Mouse (Mus musculus): Measurements from ENCODE around the gene Oas1f. TPM values are rescaled to one million over a fixed set of nuclear protein-coding genes. Genes with fewer than 3 reads are reported as not detected.
"Not testable (repeated sequence)": the region's sequence is repeated elsewhere in the genome, so short reads cannot be mapped to it uniquely, and the experiment has no call there.

Oas1f gene
- polyA plus RNA-seq (2016; fragmentation: Nextera tagmentation; extraction: Ambion mirVana) = not detected in 2 replicates

DNA sequence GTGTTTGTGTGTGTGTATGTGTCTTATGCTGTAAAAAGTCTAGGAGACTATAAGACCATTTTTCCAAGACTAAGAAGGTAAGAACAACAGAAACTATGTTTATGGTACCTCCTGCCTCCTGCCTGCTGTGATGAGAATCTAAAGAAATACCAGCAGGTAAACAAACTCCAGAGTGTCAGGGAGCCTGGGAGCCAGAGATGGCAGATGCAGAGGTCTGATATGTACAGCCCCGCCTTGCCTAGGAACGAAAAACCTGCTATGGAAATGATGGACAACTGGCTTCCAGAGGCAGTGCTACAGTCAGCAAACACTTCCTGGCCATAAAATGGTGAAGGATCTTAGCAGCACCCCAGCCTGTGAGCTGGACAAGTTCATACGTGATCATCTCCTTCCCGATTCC is at the start of gene Oas1f:
TSS of gene Oas1f (plus strand) at position 301 of the 400 bp plus-strand sequence.
- Histone ChIP-seq H3K36me3 (no peaks in the 10 kb centered on the region), H3K27me3 (ENCODE audit: low read depth, poor library complexity, severe bottlenecking) (no peaks in the 10 kb centered on the region), H3K4me3 (no peak within 1 kb of the TSS), H3K27ac (replicated peaks) (no peak within 1 kb of the TSS), H3K9me3 (replicated peaks) (no peaks in the 10 kb centered on the region), H3K4me1 (no peaks in the 10 kb centered on the region)
- WGBS = 85% methylated on average over 4 of the region's 4 CpGs
- no peak for DNase-seq (ENCODE audit: low spot score)

- H3K27ac ChIP-seq (replicated peaks); H3K4me3 ChIP-seq; H3K4me1 ChIP-seq; H3K36me3 ChIP-seq; DNase-seq (ENCODE audit: low spot score); H3K27me3 ChIP-seq (ENCODE audit: low read depth, poor library complexity, severe bottlenecking); H3K9me3 ChIP-seq (replicated peaks): not testable (repeated sequence)
- WGBS = 84% methylated on average over 5 of the region's 5 CpGs
These were observed 49.0 kb upstream of the Oas1f start for GRCm38 (mm10) chr5:120798147-120798546.

GRCm38 (mm10) chr5:120798943-120799342 is 48.2 kb upstream of the Oas1f start:
- H3K4me3 ChIP-seq; H3K36me3 ChIP-seq; H3K9me3 ChIP-seq (replicated peaks); DNase-seq (ENCODE audit: low spot score); H3K27ac ChIP-seq (replicated peaks); H3K4me1 ChIP-seq; H3K27me3 ChIP-seq (ENCODE audit: low read depth, poor library complexity, severe bottlenecking): not testable (repeated sequence)
- WGBS = 63% methylated on average over 2 of the region's 2 CpGs

DNA sequence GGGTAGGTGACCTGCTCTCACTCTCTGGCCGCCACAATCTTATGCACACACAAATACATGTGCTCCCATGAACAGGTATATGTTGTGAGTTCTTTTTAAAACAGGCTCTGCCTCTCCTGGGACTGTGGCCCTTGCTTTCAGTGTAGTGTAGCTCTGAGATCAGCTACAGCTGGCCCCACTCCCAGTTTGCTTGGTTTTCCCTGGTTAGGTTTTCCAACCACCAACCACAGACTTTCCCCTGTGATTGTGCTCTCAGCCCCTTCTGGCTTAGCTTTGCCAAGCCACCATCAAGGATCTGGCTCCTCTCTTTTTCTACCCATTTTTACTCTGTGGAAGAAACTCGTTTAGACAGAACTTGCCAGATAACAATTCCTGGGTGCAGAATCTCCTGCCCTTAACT is 43.6 kb upstream of the Oas1f start:
- H3K27ac ChIP-seq (replicated peaks) = no peak overlapping the region
- H3K27me3 ChIP-seq (ENCODE audit: low read depth, poor library complexity, severe bottlenecking) = no peaks in the 10 kb centered on the region
- no peak for DNase-seq (ENCODE audit: low spot score)
- no peaks in the 10 kb centered on the region for H3K36me3 ChIP-seq
- H3K9me3 ChIP-seq (replicated peaks) = no peaks in the 10 kb centered on the region
- H3K4me1 ChIP-seq = no peaks in the 10 kb centered on the region
- H3K4me3 ChIP-seq = no peak overlapping the region
- 76% methylated on average over 2 of the region's 2 CpGs for WGBS

DNA sequence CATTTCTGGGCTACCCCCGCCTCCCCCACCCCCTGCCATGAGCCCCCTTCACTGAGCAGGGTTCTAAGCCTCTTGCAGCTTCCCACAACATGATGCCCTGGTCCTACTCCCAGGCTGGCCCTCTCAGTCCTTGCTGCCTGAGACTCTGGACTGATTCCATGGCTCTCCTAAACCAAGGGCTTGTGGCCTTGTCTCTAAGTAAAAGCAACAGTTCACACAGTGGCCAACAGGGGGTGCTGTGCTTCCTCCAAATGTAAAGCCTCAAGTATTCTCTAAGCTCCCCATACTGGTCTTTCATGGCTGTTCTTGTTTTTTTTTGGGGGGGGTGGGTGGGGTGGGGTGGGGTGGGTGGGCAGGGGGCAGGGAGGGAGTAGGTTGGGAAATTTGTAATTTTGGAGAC is 40.7 kb upstream of the Oas1f start:
- Histone ChIP-seq H3K9me3 (replicated peaks) (no peaks in the 10 kb centered on the region), H3K36me3 (no peaks in the 10 kb centered on the region), H3K27ac (replicated peaks) (no peak overlapping the region), H3K4me1 (no peaks in the 10 kb centered on the region), H3K27me3 (ENCODE audit: low read depth, poor library complexity, severe bottlenecking) (no peaks in the 10 kb centered on the region), H3K4me3 (no peak overlapping the region)
- 67% methylated on average over 1 of the region's 1 CpGs for WGBS
- DNase-seq (ENCODE audit: low spot score) = peak; percentile 56

GRCm38 (mm10) chr5:120809171-120809570 is 38.0 kb upstream of the Oas1f start:
- H3K36me3 ChIP-seq = no peaks in the 10 kb centered on the region
- H3K27ac ChIP-seq (replicated peaks) = no peak overlapping the region
- no peaks in the 10 kb centered on the region; the same call in 1 of the 2 replicates for H3K27me3 ChIP-seq (ENCODE audit: low read depth, poor library complexity, severe bottlenecking)
- H3K4me3 ChIP-seq = no peak overlapping the region
- H3K9me3 ChIP-seq (replicated peaks) = no peaks in the 10 kb centered on the region
- 39% methylated on average over 6 of the region's 6 CpGs for WGBS
- H3K4me1 ChIP-seq = peaks cover 13% of the 10 kb centered on the region
- DNase-seq (ENCODE audit: low spot score) = no peak

GRCm38 (mm10) chr5:120811951-120812819 is 35.0 kb upstream of the Oas1f start, which contains the start of gene Oas1c:
Oas1c (minus strand) TSS chr5:120812514.
- peak; percentile 73 for DNase-seq (ENCODE audit: low spot score)
- Histone ChIP-seq H3K27me3 (ENCODE audit: low read depth, poor library complexity, severe bottlenecking) (no peaks in the 10 kb centered on the region; the same call in 1 of the 2 replicates), H3K36me3 (no peaks in the 10 kb centered on the region), H3K4me3 (peak within 1 kb of the TSS; percentile 47), H3K4me1 (peaks cover 13% of the 10 kb centered on the region), H3K27ac (replicated peaks) (peak within 1 kb of the TSS; percentile 57), H3K9me3 (replicated peaks) (no peaks in the 10 kb centered on the region)
- WGBS = 8% methylated on average over 18 of the region's 18 CpGs

GRCm38 (mm10) chr5:120813023-120813422 is 34.1 kb upstream of the Oas1f start:
- no peak overlapping the region for H3K27ac ChIP-seq (replicated peaks)
- WGBS = 88% methylated on average over 6 of the region's 6 CpGs
- no peaks in the 10 kb centered on the region; the same call in 1 of the 2 replicates for H3K27me3 ChIP-seq (ENCODE audit: low read depth, poor library complexity, severe bottlenecking)
- DNase-seq (ENCODE audit: low spot score) = no peak
- no peaks in the 10 kb centered on the region for H3K36me3 ChIP-seq
- H3K4me1 ChIP-seq = peaks cover 13% of the 10 kb centered on the region
- peak overlapping the region; percentile 47; the same call in 1 of the 2 replicates for H3K4me3 ChIP-seq
- no peaks in the 10 kb centered on the region for H3K9me3 ChIP-seq (replicated peaks)

DNA sequence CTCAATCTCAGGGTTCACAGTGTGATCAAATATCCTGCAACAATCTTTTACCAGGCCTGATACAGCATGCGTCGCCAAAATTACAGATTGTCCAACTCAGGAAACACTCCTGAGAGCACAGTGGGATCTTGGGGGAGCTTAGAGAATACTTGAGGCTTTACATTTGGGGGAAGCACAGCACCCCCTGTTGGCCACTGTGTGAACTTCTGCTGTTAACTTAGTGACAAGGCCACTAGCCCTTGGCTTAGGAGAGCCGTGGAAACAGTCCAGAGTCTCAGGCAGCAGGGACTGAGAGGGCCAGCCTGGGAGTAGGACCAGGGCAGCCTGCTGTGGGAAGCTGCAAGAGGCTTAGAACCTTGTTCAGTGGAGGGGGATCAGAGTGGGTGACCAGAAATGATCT is 31.2 kb upstream of the Oas1f start:
- no peak for DNase-seq (ENCODE audit: low spot score)
- Histone ChIP-seq H3K4me3 (no peak overlapping the region), H3K27ac (replicated peaks) (no peak overlapping the region), H3K27me3 (ENCODE audit: low read depth, poor library complexity, severe bottlenecking) (no peaks in the 10 kb centered on the region; the same call in 1 of the 2 replicates), H3K36me3 (no peaks in the 10 kb centered on the region), H3K9me3 (replicated peaks) (peaks cover 15% of the 10 kb centered on the region), H3K4me1 (peaks cover 13% of the 10 kb centered on the region)
- 60% methylated on average over 3 of the region's 3 CpGs for WGBS

DNA sequence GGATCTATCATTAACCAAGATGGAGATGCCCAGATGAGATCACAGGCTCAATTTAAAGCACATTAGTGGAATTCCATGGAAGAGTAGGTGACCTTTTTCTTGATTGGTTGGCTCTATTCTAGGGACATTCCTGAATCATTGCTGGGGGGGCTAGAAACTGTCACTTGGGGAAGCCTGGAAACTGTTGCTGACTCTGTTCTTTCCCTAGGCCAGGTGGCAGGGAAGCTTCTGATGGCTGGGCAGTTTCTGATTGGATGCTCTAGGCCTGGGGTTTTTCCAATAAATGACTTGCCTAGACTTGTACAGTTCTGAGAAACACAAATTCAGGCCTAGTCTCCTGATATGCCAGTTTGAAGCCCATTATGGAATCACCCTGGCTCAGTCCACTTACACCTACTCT is 28.2 kb upstream of the Oas1f start:
- Histone ChIP-seq H3K4me1 (no peaks in the 10 kb centered on the region), H3K27ac (replicated peaks) (no peak overlapping the region), H3K27me3 (ENCODE audit: low read depth, poor library complexity, severe bottlenecking) (no peaks in the 10 kb centered on the region), H3K36me3 (no peaks in the 10 kb centered on the region), H3K4me3 (no peak overlapping the region), H3K9me3 (replicated peaks) (peaks cover 15% of the 10 kb centered on the region)
- DNase-seq (ENCODE audit: low spot score) = no peak

DNA sequence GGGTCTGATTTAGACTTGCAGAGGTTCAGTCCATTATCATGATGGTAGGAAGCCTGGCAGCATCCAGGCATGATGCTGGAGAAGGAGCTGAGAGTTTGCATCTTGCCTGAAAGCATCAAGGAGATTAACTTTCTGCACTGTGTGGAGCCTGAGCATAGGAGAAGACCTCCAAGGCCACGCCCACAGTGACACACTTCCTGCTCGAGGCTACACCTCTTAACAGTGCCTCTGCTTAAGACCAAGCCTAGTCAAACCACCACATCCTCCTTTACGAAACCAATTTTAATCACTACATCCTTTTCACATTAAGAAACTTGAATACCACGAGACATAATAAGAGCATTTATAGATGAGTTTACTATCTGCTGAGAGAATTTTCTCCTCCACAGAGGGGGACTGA is 16.1 kb upstream of the Oas1f start:
- DNase-seq (ENCODE audit: low spot score) = no peak
- peaks cover 17% of the 10 kb centered on the region for H3K27me3 ChIP-seq (ENCODE audit: low read depth, poor library complexity, severe bottlenecking)
- peaks cover 14% of the 10 kb centered on the region for H3K4me1 ChIP-seq
- H3K27ac ChIP-seq (replicated peaks) = no peak overlapping the region
- 83% methylated on average over 4 of the region's 4 CpGs for WGBS
- H3K9me3 ChIP-seq (replicated peaks) = no peaks in the 10 kb centered on the region; the same call in 1 of the 2 replicates
- H3K4me3 ChIP-seq = no peak overlapping the region
- H3K36me3 ChIP-seq = no peaks in the 10 kb centered on the region

GRCm38 (mm10) chr5:120833335-120834280 is 13.6 kb upstream of the Oas1f start:
- Histone ChIP-seq H3K27me3 (ENCODE audit: low read depth, poor library complexity, severe bottlenecking) (peaks cover 21% of the 10 kb centered on the region), H3K4me1 (peaks cover 14% of the 10 kb centered on the region), H3K27ac (replicated peaks) (peak overlapping the region; percentile 49; the same call in 1 of the 2 replicates), H3K9me3 (replicated peaks) (no peaks in the 10 kb centered on the region; the same call in 1 of the 2 replicates), H3K4me3 (peak overlapping the region; percentile 11; the same call in 1 of the 2 replicates), H3K36me3 (no peaks in the 10 kb centered on the region)
- WGBS = 19% methylated on average over 17 of the region's 17 CpGs
- peak; percentile 34 for DNase-seq (ENCODE audit: low spot score)
